Mouse (Mus musculus) T-helper 17 cell (primary cell): ENCODE measurements around the gene Phf13.

Experiments
- in situ Hi-C, 2 experiments: fragments of 300-600 bp; cut with MboI, MseI; formaldehyde crosslinking; loops; 1 replicate in 1 of 2; 2 replicates in 1 of 2; pipeline ENCODE4 v1.15.1; 2025; ENCODE audit warnings: high pct_unique_total_duplicates in 2 of 2

Gene Phf13

DNA sequence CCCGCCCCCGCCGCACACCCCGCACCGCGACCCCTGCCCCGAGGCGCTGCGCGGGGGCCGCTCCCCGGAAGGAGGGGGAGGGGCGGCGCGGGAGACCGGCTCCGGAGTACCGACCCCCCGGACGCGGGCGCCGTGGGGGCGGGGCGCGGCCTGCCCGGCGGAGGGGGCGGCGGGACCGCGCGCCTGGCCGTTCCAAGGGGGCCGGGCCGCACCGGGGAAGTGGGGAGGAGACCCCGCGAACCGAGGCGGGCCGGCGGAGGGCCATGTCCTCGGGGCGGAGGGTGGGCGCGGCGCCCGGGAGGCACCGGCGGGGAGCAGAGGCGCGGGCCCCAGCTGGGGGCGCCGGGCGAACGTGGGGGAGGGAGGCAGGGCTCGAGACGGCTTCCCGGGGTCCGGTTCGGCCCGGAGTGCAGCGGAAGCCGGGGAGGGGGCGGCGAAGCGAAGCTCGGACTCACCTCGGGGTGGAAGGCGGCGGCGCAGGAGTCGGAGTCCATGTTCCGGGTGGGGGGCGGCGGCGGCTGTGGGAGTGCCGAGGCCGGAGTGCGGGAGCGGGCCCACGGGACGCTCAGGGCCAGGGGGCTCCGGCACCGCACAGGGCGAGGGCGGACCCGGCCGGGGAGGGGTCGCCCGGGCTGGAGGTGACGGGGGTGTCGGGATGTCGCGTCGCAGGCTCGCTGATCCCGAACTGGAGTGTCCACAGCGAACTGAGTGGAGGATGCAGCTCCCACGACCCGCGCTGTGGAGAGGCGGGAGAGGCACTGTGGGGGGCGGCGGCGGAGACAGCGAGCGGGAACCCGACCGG is 486 bp downstream of the Phf13 start:
- in situ Hi-C loops: loop anchor here (25.0 kb wide), 2 partner anchors 1758 to 1967 kb away; partner anchors contain the start of genes A430005L14Rik (in 1 of the 2) and Eno1 (in 1 of the 2)

DNA sequence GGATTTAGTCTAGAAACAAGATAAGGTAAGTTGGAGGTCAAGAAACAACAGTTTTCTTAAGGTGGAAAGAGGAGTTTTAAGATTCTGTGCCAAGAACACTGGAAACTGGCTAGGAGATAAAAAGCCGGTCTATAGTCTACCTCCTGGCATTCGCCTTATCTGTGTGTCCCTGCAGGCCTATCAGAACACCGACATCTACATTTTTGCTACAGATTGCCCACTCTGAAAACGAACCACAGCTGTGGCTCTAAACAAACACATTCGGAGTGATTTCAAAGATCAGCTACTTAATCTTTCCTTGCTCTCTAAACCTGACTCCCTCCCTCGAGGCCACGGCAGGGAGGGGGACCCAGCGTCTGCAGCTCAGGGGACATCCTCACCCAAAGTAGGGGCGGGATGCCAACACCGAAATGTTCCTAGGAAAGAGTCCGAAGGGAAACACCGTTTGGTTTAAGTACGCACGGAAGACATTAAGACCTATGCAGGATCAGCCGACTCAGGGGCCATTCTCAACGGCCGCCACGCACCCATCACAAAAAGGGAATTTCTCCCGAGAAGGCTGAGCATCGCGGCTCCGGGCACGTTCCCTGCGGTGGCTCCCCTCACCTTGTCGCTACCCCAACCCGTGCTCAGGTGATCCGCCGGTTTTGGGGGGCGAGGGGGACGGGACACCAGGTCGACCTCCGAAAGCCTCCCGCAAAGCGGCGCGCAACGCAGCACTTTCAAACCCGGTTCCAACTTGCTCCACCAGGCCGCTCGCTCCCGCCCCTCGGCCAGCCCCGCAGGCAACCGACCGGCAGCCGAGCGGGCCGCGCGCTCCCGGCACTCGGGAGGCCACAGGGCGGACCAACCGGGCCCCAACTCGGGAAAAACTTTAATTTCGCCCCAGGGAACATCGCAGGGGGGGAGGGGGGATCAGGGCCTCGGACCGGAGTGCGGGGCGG is 1.6 kb downstream of the Phf13 start:
- in situ Hi-C loops: loop anchor here (25.0 kb wide), 2 partner anchors 1757 to 1968 kb away; partner anchors contain the start of genes A430005L14Rik (in 1 of the 2) and Eno1 (in 1 of the 2)

DNA sequence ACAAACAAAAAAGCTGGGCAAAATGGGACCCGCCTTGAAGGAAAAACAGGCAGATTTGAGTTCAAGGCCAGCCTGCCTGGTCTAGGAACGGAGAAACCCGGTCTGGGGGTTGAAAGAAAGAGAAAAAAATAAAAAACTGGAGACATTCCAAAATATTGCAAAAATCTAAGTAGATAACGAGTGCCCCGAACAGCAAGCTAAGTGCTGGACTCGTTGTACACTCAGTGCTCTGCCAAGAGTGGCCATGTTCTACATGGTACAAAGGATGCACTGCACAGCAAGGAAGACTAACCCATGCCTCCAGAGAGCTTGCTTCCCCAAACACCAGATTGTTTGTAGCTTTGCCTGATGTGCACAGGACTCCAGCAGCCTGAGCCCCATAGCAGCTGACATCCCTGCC is 3.0 kb downstream of the Phf13 start:
- in situ Hi-C loops: loop anchor here (25.0 kb wide), 2 partner anchors 1756 to 1969 kb away; partner anchors contain the start of genes A430005L14Rik (in 1 of the 2) and Eno1 (in 1 of the 2)

DNA sequence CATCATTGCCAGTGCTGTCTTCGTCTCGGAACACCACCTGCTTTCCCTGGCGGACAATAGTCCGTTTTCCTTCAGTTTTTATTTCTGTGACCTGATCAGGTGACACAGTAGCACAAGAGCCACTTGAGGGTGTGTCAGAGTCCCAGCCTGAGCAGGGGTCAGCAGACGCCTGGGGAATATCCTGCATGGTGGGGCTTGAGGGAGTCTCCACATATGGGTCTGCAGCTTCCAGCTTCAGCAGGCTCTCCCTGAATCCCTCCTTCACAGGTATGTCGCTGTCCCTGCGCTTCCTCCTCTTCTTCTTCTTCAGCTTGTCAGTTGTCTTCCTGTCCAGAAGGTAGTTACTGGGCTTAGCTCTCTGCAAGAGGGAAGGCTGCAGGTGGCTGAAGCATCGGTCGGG is 4.0 kb downstream of the Phf13 start:
- in situ Hi-C loops: loop anchor here (25.0 kb wide), 2 partner anchors 1755 to 1970 kb away; partner anchors contain the start of genes A430005L14Rik (in 1 of the 2) and Eno1 (in 1 of the 2)

DNA sequence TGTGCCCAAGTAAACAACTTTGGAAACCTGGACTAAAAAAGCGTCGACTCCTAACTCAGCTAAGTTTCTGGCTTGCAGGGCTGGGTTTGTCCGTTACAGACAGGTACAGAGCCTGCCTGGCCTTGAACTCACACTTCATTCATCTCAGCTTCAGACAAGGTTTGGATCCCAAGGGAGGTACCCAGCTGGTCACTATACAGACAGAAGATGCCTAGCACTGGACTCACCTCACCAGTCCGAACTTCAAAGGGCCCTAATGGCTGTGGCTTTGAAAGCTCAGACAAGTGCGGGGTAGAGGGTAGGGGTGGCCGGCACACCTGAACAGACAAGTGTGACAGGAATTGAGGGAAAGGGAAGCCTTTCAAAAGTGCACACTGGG is 7.0 kb downstream of the Phf13 start:
- in situ Hi-C loops: loop anchor here (25.0 kb wide), 2 partner anchors 1752 to 1973 kb away; partner anchors contain the start of genes A430005L14Rik (in 1 of the 2) and Eno1 (in 1 of the 2)

DNA sequence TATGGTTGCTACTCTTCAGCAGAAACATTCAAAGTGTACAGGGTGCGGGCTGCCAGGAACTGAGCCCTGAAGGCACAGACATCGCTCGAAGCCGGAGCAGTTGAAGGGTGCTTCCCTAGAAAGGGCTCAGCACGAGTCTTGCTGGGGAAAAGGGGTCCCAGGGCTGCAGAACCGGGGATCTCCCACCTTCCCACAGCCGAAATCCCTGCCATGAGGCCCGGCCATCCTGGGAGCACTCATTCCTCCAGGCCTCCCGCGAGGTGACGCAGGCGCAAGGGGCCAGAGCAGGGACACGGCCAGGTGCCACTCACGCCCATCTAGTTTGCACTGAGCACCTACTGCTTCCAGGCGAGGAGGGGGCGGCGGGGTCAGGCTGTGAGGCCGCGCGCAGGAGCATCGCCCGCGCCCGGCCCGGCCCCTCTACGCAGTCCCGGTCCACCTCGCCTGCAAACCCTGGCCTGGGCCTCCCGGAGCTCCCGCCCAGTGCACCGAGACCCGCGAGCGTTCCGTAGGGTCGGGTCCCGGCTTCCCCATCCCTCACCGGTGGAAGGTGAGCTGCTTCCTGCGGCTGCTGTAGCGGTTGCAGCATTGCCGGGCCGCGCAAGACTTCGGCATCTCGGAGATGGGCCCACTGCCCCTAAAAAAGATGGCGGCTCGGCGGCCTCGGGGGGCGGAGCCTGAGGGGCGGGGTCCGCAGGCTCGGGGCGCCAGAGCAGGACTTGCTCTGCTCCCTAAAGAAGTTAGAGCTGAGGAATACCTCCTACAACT is 7.5 kb downstream of the Phf13 start, which contains the start of gene Thap3:
Gene Thap3 (minus strand): TSS at position 656 of the 768 bp plus-strand sequence.
- in situ Hi-C loops: loop anchor here (25.0 kb wide), 2 partner anchors 1751 to 1974 kb away; partner anchors contain the start of genes A430005L14Rik (in 1 of the 2) and Eno1 (in 1 of the 2)

DNA sequence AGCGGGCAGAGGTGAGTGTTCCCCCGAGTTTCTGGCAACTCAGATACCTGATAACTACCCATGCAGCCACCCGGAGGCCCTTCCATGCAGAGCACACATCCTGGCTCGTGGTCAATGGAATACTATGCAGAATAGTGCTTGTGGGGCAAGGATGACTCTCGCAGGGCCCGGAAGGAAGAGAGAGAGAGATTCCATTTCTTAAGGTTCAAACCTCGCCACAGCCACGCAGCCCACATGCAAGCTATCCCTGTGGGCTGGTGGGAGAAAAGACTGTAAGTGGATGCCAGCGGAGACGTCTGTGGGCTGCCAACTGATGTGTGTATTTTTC is 8.1 kb downstream of the Phf13 start:
- in situ Hi-C loops: loop anchor here (25.0 kb wide), 2 partner anchors 1751 to 1974 kb away; partner anchors contain the start of genes A430005L14Rik (in 1 of the 2) and Eno1 (in 1 of the 2)

DNA sequence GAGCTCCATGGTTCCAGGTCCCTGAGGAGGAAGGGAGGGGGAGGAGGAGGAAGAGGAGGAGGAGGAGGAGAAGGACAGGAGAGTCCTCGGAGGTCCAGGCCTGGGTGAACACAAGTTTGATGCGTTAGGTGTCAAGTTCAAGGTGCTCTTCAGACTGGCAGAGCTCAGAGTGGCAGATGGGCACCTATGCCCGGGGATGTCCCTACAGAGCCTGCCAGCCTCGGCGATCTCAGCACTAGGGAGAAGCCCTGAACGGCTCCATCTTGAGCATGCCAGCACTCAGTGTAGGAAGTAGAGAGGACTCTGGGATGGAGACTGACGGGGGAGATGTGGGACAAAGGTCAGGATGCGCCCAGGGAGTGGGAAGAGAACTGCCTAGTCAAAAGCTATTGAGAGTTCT is 9.4 kb downstream of the Phf13 start:
- in situ Hi-C loops: loop anchor here (25.0 kb wide), 2 partner anchors 1749 to 1976 kb away; partner anchors contain the start of genes A430005L14Rik (in 1 of the 2) and Eno1 (in 1 of the 2)

DNA sequence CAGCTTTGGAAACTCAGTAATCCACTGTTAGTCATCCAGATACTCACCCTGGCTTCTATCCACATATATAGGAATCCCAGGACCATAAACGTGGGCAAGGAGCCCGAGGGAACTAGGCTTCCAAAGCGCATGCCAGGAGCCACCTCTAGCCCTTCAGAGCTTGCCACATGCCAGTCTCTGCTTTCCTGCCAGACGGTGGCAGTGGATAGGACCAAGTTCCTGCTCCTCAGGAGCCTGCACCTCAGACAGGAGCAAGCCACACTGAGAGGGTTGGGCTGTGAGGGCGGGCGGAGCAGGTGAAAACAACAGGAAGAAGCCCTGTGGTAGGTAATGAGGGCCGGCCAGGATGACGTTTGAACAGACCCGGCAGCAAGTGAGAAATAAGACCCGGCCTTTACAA is 10.2 kb downstream of the Phf13 start:
- in situ Hi-C loops: loop anchor here (25.0 kb wide), 2 partner anchors 1749 to 1976 kb away; partner anchors contain the start of genes A430005L14Rik (in 1 of the 2) and Eno1 (in 1 of the 2)

DNA sequence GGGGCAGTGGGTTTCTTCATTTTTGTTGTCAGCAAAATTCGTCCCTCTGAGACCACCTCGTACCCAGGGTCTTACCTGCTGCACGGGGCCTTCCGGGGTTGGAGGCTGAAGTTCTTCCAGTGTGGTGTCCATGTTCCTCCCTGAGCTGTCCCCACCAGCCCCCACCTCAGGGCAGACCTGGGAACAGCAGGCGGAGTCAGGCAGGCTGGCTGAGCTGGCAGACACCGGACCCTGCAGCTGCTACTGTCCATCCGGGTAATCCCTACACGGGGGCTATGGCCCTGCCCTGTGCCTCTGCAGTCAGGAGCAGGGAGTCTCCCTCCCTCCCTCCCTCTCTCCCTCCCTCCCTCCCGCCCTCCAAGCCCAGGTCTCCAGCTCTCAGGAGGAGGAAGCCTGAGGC is 12.5 kb downstream of the Phf13 start:
- in situ Hi-C loops: loop anchor here (5.0 to 25.0 kb wide), 3 partner anchors 44 to 1979 kb away; partner anchors contain the start of genes Zbtb48 (in 2 of the 2), A430005L14Rik (in 1 of the 2) and Eno1 (in 1 of the 2)

DNA sequence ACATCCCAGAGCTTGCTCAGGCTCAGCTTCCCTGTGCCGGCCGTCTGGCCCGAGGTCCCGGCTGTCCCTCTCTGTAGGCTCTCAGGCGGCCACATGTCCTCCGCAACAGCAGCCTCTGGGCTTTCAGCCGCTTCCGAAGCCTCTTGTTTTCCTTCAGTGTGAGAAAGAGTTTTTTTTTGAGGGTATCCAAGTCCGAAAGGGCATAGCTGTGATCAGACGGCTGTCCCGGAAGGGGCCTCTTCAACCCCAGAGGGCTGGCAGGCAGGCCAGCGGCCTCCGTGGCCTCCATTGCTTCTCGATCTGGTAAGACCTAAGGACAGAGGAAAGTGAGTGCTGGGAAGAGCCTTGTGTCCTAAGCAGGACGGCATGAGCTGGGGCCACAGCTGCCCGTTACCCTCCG is 13.0 kb downstream of the Phf13 start:
- in situ Hi-C loops: loop anchor here (5.0 to 25.0 kb wide), 3 partner anchors 44 to 1979 kb away; partner anchors contain the start of genes Zbtb48 (in 2 of the 2), A430005L14Rik (in 1 of the 2) and Eno1 (in 1 of the 2)

DNA sequence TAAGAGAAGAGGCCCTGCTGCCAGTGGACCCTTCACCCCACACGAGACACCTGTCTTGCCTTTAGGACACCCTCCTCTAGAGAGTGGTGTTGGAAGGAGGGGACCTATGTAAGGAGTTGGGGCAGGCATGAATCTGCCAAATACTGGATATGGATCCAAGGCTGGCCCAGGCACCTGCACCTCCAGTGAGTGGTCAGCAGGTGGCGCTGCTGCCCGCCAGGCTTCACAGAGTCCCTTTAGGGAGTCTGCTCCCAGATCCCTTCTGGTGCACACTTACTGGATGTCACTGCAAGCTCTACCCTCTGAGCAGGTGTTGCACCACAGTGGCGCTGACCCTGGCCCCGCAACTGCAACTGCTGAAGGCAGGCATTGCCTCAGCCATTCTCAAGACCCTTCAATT is 14.7 kb downstream of the Phf13 start:
- in situ Hi-C loops: loop anchor here (5.0 to 25.0 kb wide), 3 partner anchors 46 to 1981 kb away; partner anchors contain the start of genes Zbtb48 (in 2 of the 2), A430005L14Rik (in 1 of the 2) and Eno1 (in 1 of the 2)

DNA sequence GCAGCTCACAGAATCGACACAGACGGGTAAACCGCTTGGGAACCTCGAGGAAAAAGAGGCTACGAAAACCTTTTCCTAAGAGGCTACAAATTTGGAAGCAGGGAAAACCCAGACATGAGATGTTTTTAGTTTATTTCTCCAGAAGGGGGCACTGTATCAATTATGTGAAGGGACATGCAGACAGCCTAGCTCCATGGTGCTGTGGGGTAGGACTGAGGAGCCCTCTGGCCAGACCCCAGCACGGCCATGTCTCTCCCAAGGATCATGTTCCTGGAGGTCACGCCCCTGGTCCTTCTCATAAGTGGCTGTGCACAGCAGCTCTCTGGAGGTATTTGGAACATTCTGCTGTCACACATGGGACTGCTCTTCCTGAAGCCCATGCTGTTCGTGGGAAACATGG is 15.4 kb downstream of the Phf13 start:
- in situ Hi-C loops: loop anchor here (5.0 to 25.0 kb wide), 3 partner anchors 47 to 1982 kb away; partner anchors contain the start of genes Zbtb48 (in 2 of the 2), A430005L14Rik (in 1 of the 2) and Eno1 (in 1 of the 2)

DNA sequence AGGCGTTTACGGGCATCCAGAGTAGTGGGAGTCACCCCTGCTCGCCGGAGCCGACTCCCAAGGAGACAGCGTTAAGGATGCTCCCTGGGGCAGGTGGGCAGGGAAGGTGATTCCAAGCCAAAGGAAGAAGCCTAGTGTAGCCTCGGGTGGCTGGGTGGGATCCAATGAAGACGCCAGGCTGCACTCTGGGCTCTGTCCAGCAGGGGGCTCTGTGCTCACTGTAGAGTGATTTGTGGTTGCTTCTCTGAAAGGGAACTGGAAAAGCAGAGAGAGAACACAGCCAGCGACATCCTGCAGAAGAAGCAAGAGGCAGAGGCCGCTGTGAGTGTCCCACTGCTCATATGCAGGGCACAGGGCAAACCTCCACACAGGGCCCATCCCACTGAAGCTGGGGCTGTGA is 18.3 kb downstream of the Phf13 start:
- in situ Hi-C loops: loop anchor here (25.0 kb wide), 2 partner anchors 1740 to 1985 kb away; partner anchors contain the start of genes A430005L14Rik (in 1 of the 2) and Eno1 (in 1 of the 2)

DNA sequence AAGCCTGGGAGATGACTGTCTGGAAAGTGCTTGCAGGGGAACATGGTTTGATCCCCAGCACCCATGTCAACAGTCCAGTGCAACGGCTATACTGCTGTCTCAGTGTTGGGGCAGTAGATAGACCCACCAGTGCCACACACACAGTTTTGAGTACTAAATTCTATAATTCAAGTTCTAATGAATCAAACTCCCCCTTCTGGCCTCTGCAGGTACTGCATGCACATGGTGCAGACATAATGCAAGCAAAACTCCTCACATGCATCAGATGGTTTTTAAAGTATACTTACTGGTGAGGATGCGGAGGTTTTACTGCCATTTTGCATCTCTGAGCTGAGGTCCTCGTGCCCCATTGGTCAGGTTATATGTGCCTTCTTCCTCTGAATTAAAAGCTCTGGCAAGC is 20.6 kb downstream of the Phf13 start:
- in situ Hi-C loops: loop anchor here (25.0 kb wide), 2 partner anchors 1738 to 1987 kb away; partner anchors contain the start of genes A430005L14Rik (in 1 of the 2) and Eno1 (in 1 of the 2)

DNA sequence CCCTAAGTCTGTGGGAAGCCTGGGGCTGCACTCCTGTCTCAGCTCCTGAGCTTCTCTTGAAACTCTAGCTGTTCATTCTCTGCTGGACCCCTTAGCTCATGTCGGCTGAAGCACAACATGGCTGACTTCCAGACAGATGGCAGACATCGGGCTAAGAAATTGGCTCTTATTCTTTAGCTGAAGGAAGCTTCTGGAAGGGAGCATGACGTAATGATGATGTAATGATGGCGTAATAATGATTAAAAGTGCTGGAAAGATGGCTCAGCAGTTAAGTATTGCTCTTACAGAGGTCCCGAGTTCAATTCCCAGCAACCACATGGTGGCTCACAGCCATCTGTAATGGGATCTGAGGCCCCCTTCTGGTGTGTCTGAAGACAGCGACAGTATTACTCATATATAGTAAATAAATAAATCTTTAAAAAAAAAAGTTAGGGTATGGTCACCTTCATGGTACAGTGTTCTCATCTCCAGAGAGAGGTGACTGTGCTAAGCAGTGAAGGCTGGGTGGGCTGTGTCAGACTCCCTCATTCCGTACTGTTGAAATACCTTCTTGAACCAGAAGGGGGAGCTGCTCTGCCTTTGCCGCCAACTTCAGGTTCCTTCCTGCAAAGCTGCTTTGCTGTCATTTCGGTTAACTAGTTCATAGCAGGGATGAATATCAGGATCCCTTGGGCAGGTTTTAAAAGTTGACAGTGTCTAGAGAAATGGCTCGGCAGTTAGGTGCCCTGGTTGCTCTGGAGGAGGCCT is 23.7 kb downstream of the Phf13 start:
- in situ Hi-C loops: no loop called here

DNA sequence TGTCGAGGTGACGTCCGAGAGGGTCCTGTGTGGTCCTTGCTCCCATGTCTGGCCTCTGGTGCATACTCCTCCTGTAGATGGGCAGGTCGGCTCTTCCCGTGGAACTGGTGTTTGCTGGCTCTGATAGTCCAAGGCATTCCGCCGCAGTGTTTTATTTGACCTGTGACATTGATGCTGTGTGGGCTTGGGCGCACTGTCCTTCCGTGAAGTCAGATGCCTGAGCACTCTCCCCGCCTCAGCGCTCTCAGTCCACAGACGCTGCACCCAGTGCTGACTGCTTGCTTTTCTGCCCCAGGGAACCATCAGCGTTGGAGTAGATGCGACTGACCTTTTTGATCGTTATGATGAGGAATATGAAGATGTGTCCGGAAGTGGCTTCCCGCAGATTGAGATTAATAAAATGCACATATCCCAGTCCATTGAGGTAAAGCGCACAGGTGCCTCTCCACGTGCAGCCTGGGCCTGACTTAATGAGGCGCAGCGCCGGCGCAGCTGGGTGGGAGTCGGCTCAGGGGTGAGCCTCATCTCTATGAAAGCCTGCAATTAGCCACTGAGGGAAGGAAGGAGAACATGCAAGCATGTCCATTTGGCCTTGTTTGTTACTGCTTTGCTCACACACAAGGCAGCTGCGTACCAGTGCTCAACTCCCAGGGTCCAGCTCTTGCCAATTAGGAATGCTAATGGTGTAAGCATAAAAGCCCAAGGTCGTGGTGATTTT is 27.7 kb downstream of the Phf13 start:
- in situ Hi-C loops: no loop called here

DNA sequence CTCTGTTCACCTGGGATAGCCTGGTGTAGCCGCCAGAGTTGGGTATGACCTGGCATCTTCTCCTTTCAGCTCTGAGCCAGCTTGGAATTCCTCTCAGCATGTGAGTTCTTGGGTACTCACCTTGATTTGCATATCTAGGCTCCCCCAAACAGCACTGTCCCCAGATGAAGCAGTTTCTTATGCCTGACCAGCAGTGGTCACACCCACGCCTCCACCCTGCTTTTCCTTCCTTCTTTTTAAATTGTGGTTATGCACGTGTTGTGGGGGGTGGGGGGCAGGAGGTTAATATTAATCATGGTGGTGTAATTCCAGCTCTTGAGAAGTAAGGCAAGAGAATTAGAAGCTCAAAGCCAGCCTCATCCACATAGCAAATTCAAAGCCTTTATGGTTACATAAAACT is 33.2 kb downstream of the Phf13 start:
- in situ Hi-C loops: no loop called here
